Mouse (Mus musculus) brown adipose tissue, adult 24 weeks (tissue): ENCODE measurements around the gene Pqlc3. TPM values are rescaled to one million over a fixed set of nuclear protein-coding genes. Genes with fewer than 3 reads are reported as not detected.

Experiments
- H3K27ac ChIP-seq: fragments of 200-500 bp; replicated peaks from 2 replicates; pipeline ENCODE4 v1.5.1; 2012; ENCODE audit warnings: low read depth, mild to moderate bottlenecking, low read length
- H3K4me1 ChIP-seq: fragments of 200-500 bp; 2 replicates; pipeline ENCODE4 v1.6.1; 2012; ENCODE audit warnings: low read length, mixed read lengths; ENCODE audit not compliant: control insufficient read depth, insufficient read depth, insufficient read length
- H3K4me3 ChIP-seq: fragments of 200-500 bp; 2 replicates; pipeline ENCODE4 v1.5.1; 2012; ENCODE audit warnings: low read depth, mild to moderate bottlenecking, low read length, moderate library complexity; ENCODE audit not compliant: insufficient read depth
- polyA plus RNA-seq: library from polyadenylated mRNA; stranded (reverse); fragments of >200 nt; gene quantifications from 2 replicates; pipeline ENCODE4 v1.2.4, GENCODE M21; 2012; ENCODE audit not compliant: missing spikeins, insufficient read depth, insufficient read length

Pqlc3 gene
- polyA plus RNA-seq, 1 experiment: 48.8 TPM

DNA sequence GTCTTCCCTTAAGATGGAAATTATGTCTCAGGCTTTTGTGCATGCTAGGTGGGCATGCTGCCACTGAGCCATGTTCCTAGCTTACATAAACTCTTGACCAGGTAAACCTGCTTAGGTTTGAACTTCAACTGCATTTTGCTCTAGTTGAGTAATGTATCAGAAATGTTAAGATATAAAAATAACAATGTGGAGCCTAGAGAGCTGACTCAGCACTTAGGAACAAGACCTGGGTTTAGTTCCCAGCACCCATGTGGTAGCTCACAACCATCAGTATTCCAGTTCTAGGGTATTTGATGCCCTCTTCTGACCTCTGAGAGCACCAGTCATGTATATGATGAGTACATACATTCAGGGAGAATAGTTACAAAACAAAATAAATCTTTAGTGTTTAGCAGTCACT is 23.1 kb downstream of the Pqlc3 start:
- Histone ChIP-seq H3K4me3 (no peak overlapping the region), H3K4me1 (no peaks in the 10 kb centered on the region), H3K27ac (no peak overlapping the region)

DNA sequence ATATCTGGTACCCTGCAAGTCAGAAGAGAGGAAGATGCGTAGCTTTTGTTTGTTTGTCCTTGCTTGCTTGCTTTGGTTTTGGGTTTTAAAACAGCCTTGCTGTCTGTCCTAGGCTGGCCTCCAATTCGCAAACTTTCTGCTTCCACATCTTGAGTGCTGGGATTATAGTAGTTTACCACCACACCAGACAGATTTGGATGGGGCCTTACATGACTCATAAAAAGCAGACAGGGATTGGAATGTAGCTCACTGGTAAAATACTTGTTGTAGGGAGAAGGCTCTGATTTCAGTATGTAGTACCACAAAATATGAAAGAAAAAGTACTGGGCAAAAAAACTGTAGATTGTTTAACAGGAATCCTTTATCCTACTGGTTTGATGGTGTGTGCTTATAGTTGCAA is 33.4 kb downstream of the Pqlc3 start:
- Histone ChIP-seq H3K4me3 (no peak overlapping the region), H3K4me1 (no peaks in the 10 kb centered on the region), H3K27ac (no peak overlapping the region)

- no peaks in the 10 kb centered on the region for H3K4me1 ChIP-seq
- H3K27ac ChIP-seq: no peak overlapping the region
- H3K4me3 ChIP-seq: no peak overlapping the region
These were observed 36.9 kb downstream of the Pqlc3 start for GRCm38 (mm10) chr12:16963354-16963753.

- no peak overlapping the region for H3K4me3 ChIP-seq
- H3K27ac ChIP-seq: no peak overlapping the region
- no peaks in the 10 kb centered on the region for H3K4me1 ChIP-seq
These were observed 41.4 kb downstream of the Pqlc3 start for GRCm38 (mm10) chr12:16958851-16959250.

GRCm38 (mm10) chr12:16948239-16948638 is 52.0 kb downstream of the Pqlc3 start:
- no peak overlapping the region for H3K27ac ChIP-seq
- H3K4me3 ChIP-seq: no peak overlapping the region
- no peaks in the 10 kb centered on the region for H3K4me1 ChIP-seq

DNA sequence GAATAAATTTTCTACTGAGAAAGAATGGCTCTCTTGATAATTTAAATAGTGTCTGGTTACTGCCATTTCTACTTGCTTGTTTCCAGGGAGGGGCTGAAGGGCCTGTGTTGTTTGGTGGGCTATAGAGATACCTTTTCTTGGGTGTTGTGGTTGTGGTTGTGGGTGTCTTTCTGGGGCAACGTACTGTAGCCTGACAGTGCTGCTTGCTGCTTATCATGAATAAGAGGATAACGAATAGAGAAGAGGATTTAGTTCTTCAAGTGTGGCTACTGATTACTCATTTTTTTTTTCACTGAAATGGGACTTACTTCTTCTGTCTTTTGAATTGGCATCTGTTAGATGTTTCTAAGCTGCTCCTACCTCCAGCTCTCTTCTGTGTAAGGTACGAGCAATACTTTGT is 58.2 kb downstream of the Pqlc3 start:
- no peaks in the 10 kb centered on the region for H3K4me1 ChIP-seq
- no peak overlapping the region for H3K27ac ChIP-seq
- no peak overlapping the region for H3K4me3 ChIP-seq

Other genes with a start within 250 kb of the Pqlc3 start
- gene Greb1, start 199.5 kb downstream of the Pqlc3 start, polyA plus RNA-seq: not detected in 2 replicates
- gene E2f6, start 189.4 kb downstream of the Pqlc3 start, polyA plus RNA-seq: 30.8 and 34.9 TPM in 2 replicates
- 31.0 and 33.4 TPM in 2 replicates for gene Rock2, start 105.5 kb downstream of the Pqlc3 start, polyA plus RNA-seq
- not detected in 2 replicates for gene 2410004P03Rik, start 11.3 kb upstream of the Pqlc3 start, polyA plus RNA-seq
- gene Kcnf1, start 176.5 kb upstream of the Pqlc3 start, polyA plus RNA-seq: not detected in 2 replicates